Mouse (Mus musculus): ENCODE measurements around the gene Fastkd1.
"Not testable (repeated sequence)": the region's sequence is repeated elsewhere in the genome, so short reads cannot be mapped to it uniquely, and the experiment has no call there.

The Fastkd1 gene

GRCm38 (mm10) chr2:69669853-69670252, 43.5 kb downstream of the Fastkd1 start, which contains the start of gene Klhl41:
TSS of gene Klhl41 (plus strand) at chr2:69670120.
- DNase-seq (ENCODE audit: low spot score) = no peak

- DNase-seq (ENCODE audit: low spot score) = no peak
Observed at GRCm38 (mm10) chr2:69668414-69668813, 44.9 kb downstream of the Fastkd1 start.

GRCm38 (mm10) chr2:69667656-69668055, 45.7 kb downstream of the Fastkd1 start:
- no peak for DNase-seq (ENCODE audit: low spot score)

GRCm38 (mm10) chr2:69663827-69664476, 49.4 kb downstream of the Fastkd1 start:
- no peak for DNase-seq (ENCODE audit: low spot score)

- DNase-seq (ENCODE audit: low spot score) = no peak
Observed at GRCm38 (mm10) chr2:69659326-69659725, 54.0 kb downstream of the Fastkd1 start.

- DNase-seq (ENCODE audit: low spot score) = no peak
Observed at GRCm38 (mm10) chr2:69649716-69650115, 63.6 kb downstream of the Fastkd1 start.

- DNase-seq (ENCODE audit: low spot score) = peak; percentile 91
Observed at GRCm38 (mm10) chr2:69646726-69647490, 66.4 kb downstream of the Fastkd1 start, which contains the start of gene Bbs5. TSS of gene Bbs5 (plus strand) at chr2:69647171.

GRCm38 (mm10) chr2:69644968-69645617, 68.2 kb downstream of the Fastkd1 start:
- DNase-seq (ENCODE audit: low spot score) = no peak

GRCm38 (mm10) chr2:69640100-69640499, 73.2 kb downstream of the Fastkd1 start:
- DNase-seq (ENCODE audit: low spot score) = no peak

- not testable (repeated sequence) for DNase-seq (ENCODE audit: low spot score)
Observed at GRCm38 (mm10) chr2:69637989-69638388, 75.3 kb downstream of the Fastkd1 start.

Data from urinary bladder, postnatal 25 days (tissue).